In genomic region chr19:32181721-32182394, GRCm38 (mm10) we compare ENCODE assay signal across 8 mouse cellular contexts.
DNase-seq lines count a peak whose midpoint lies in the region; ATAC-seq and TF ChIP-seq lines count a peak whose summit lies in the region.

No protein-coding gene starts in this region.

- TF ChIP-seq POLR2A in spleen, adult 2 months (IDR thresholded peaks at IDR 0.05; ENCODE audit: low read depth, low read length) = no peak

- H3K4me1 ChIP-seq in spleen, adult 2 months (ENCODE audit: control insufficient read depth, insufficient read depth, insufficient read length) = peaks cover 46% of the 10 kb centered on the region; the same call in 1 of the 2 replicates
- peaks cover 91% of the 10 kb centered on the region for H3K4me1 ChIP-seq in liver, embryonic 13.5 days (replicated peaks)
- peaks cover 16% of the 10 kb centered on the region for H3K4me1 ChIP-seq in stomach, postnatal 0 days (replicated peaks; ENCODE audit: control insufficient read depth, insufficient read depth)

- H3K9ac ChIP-seq in liver, embryonic 13.5 days = peak overlapping the region; percentile 69
- H3K9ac ChIP-seq in stomach, postnatal 0 days (ENCODE audit: low read length) = no peak overlapping the region

- H3K36me3 ChIP-seq in spleen, adult 2 months (ENCODE audit: control insufficient read depth, insufficient read depth, low read length) = peaks cover 1% of the 10 kb centered on the region; the same call in 1 of the 2 replicates
- H3K36me3 ChIP-seq in liver, embryonic 13.5 days = 0 out of 2 replicates have a peak, but pooled peaks cover 7% of the 10 kb centered on the region
- H3K36me3 ChIP-seq in stomach, postnatal 0 days (ENCODE audit: control insufficient read depth, insufficient read depth, low read length) = no peaks in the 10 kb centered on the region

- TF ChIP-seq EP300 in stomach, postnatal 0 days (optimal IDR thresholded peaks at IDR 0.05) = no peak

- no peak for ATAC-seq in liver, embryonic 13.5 days (ENCODE audit: low read depth)
- peak; percentile 62; the same call in 1 of the 2 replicates for ATAC-seq in stomach, postnatal 0 days (ENCODE audit: low FRiP score, low TSS enrichment)

- H3K27ac ChIP-seq in spleen, adult 2 months (ENCODE audit: insufficient read depth, low read length) = peak overlapping the region; percentile 43
- peak overlapping the region; percentile 99 for H3K27ac ChIP-seq in liver, embryonic 13.5 days
- H3K27ac ChIP-seq in stomach, postnatal 0 days (replicated peaks) = peak overlapping the region; percentile 73

- H3K27me3 ChIP-seq in spleen, adult 2 months (ENCODE audit: control insufficient read depth, insufficient read depth, low read length) = no peaks in the 10 kb centered on the region
- no peaks in the 10 kb centered on the region for H3K27me3 ChIP-seq in liver, embryonic 13.5 days
- no peaks in the 10 kb centered on the region for H3K27me3 ChIP-seq in stomach, postnatal 0 days (ENCODE audit: control insufficient read depth, insufficient read depth, low read length)

- TF ChIP-seq CTCF in spleen, adult 2 months (IDR thresholded peaks at IDR 0.05; ENCODE audit: extremely low read depth, insufficient read depth, insufficient read length, insufficient replicate concordance) = no peak
- no peak for TF ChIP-seq CTCF in stomach, postnatal 0 days (IDR thresholded peaks at IDR 0.05; ENCODE audit: low read depth)

- H3K9me3 ChIP-seq in liver, embryonic 13.5 days (replicated peaks) = no peaks in the 10 kb centered on the region
- no peaks in the 10 kb centered on the region for H3K9me3 ChIP-seq in stomach, postnatal 0 days (ENCODE audit: control insufficient read depth, low read length)

- H3K4me2 ChIP-seq in liver, embryonic 13.5 days = peak overlapping the region; percentile 74
- no peak overlapping the region for H3K4me2 ChIP-seq in stomach, postnatal 0 days (replicated peaks; ENCODE audit: low read depth)

- peak; percentile 52 for DNase-seq in adrenal gland, postnatal 14 days
- DNase-seq in adrenal gland, postnatal 25 days = no peak
- no peak for DNase-seq in spleen, adult 2 months (ENCODE audit: low read depth in 1 of 2, low spot score in 2 of 2)
- DNase-seq in spleen, adult 18-20 months = no peak
- no peak for DNase-seq in liver, embryonic 13.5 days
- DNase-seq in stomach, postnatal 0 days (ENCODE audit: low spot score) = no peak
- DNase-seq in layer of hippocampus, postnatal 25 days (ENCODE audit: extremely low spot score in 1 of 2, low spot score in 1 of 2) = no peak
- DNase-seq in left cerebral cortex, adult 9 months (ENCODE audit: low spot score in 2 of 2) = no peak

- WGBS in spleen, adult 2 months = 66% methylated on average over 12 of the region's 12 CpGs
- 59% methylated on average over 12 of the region's 12 CpGs for WGBS in liver, embryonic 13.5 days (ENCODE audit: insufficient replicate concordance)
- WGBS in stomach, postnatal 0 days = 47% methylated on average over 12 of the region's 12 CpGs

- no peak overlapping the region for H3K4me3 ChIP-seq in spleen, adult 2 months (ENCODE audit: extremely low read depth, insufficient read depth, insufficient read length)
- H3K4me3 ChIP-seq in liver, embryonic 13.5 days (replicated peaks) = peak overlapping the region; percentile 34; the same call in 1 of the 2 replicates
- no peak overlapping the region for H3K4me3 ChIP-seq in stomach, postnatal 0 days (ENCODE audit: low read depth, low read length)

Comparison
In these comparisons a context has a peak if more than half of its experiments do, and no peak if none do; other contexts are left out.
1. H3K27ac ChIP-seq: peak in every context shown above with its lines; median percentile 99 in liver, embryonic 13.5 days; 73 in stomach, postnatal 0 days; 43 in spleen, adult 2 months.